Mouse (Mus musculus) ES-E14 (cell line): ENCODE data around the gene Patl1. TPM values are rescaled to one million over a fixed set of nuclear protein-coding genes. Genes with fewer than 3 reads are reported as not detected.

Experiments used
- DNase-seq: peaks from one replicate; pipeline ENCODE4 v3.0.0-alpha.2; 2013; ENCODE audit warnings: low read depth, low spot score
- H3K27ac ChIP-seq: 2 replicates; pipeline ENCODE4 v1.5.1; 2012; ENCODE audit warnings: low read depth, mild to moderate bottlenecking, low read length, moderate library complexity, mixed read lengths; ENCODE audit not compliant: poor library complexity, insufficient read depth, severe bottlenecking
- H3K36me3 ChIP-seq: 2 replicates; pipeline ENCODE4 v1.6.1; 2012; ENCODE audit warnings: mild to moderate bottlenecking, low read length, moderate library complexity, mixed read lengths; ENCODE audit not compliant: control insufficient read depth, poor library complexity, insufficient read depth, severe bottlenecking
- H3K4me1 ChIP-seq, 2 experiments: fragments of 150-350 bp in 1 of 2; sonication (generic) in 1 of 2; 2 replicates each; pipeline ENCODE4 v1.6.1; 2012; ENCODE audit warnings: low read length in 2 of 2, mild to moderate bottlenecking in 1 of 2, mixed read lengths in 1 of 2; ENCODE audit not compliant: control insufficient read depth in 2 of 2, insufficient read depth in 2 of 2, poor library complexity in 1 of 2
- H3K4me3 ChIP-seq, 2 experiments: fragments of 150-350 bp in 1 of 2; sonication (generic) in 1 of 2; 2 replicates each; pipeline ENCODE4 v1.5.1; 2012; ENCODE audit warnings: low read length in 2 of 2, low read depth in 1 of 2, mild to moderate bottlenecking in 1 of 2, mixed read lengths in 1 of 2; ENCODE audit not compliant: insufficient read depth in 1 of 2, poor library complexity in 1 of 2, severe bottlenecking in 1 of 2
- H3K9ac ChIP-seq: 2 replicates; pipeline ENCODE4 v1.6.1; 2012; ENCODE audit warnings: low read depth, mild to moderate bottlenecking, low read length, mixed read lengths; ENCODE audit not compliant: poor library complexity, insufficient read depth, severe bottlenecking
- H3K9me3 ChIP-seq: fragments of 150-350 bp; sonication (generic); 2 replicates; pipeline ENCODE4 v1.6.1; 2012; ENCODE audit warnings: low read depth, mild to moderate bottlenecking, low read length; ENCODE audit not compliant: control insufficient read depth, insufficient read depth
- CHD2 ChIP-seq: IDR thresholded peaks from 2 replicates; pipeline ENCODE4 v1.6.1; 2014; ENCODE audit warnings: mild to moderate bottlenecking, low read depth, low read length, inconsistent platforms
- HCFC1 ChIP-seq: IDR thresholded peaks from 2 replicates; pipeline ENCODE4 v1.6.1; 2012; ENCODE audit warnings: low read length, inconsistent platforms, borderline replicate concordance; ENCODE audit not compliant: insufficient read depth
- MAFK ChIP-seq: IDR thresholded peaks from 2 replicates; pipeline ENCODE4 v1.6.1; 2014; ENCODE audit warnings: mild to moderate bottlenecking, low read depth, low read length, inconsistent platforms; ENCODE audit not compliant: insufficient read depth
- ZC3H11A ChIP-seq: IDR thresholded peaks from 2 replicates; pipeline ENCODE4 v1.6.1; 2012; ENCODE audit warnings: low read depth, mild to moderate bottlenecking, inconsistent platforms, low read length, borderline replicate concordance
- ZNF384 ChIP-seq: IDR thresholded peaks from 2 replicates; pipeline ENCODE4 v1.6.1; 2012; ENCODE audit warnings: low read depth, low read length, inconsistent platforms
- in situ Hi-C, 2 experiments: fragments of 600-800 bp; cut with MboI; formaldehyde crosslinking; loops; one replicate each; pipeline ENCODE4 v1.15.1; 2025; ENCODE audit warnings: low sequenced_read_pairs in 2 of 2, inconsistent platforms in 1 of 2; ENCODE audit not compliant: unreplicated experiment in 2 of 2
- total RNA-seq: library from RNA; depleted of rRNA; stranded (reverse); fragments of 300-350 nt; gene quantifications from 2 replicates; pipeline ENCODE4 v1.2.3, GENCODE M21; 2012; rRNA removed

The Patl1 gene
- total RNA-seq, 1 experiment = 10.7 TPM

- Histone ChIP-seq H3K9ac (no peak overlapping the region), H3K36me3 (peaks cover 23% of the 10 kb centered on the region), H3K4me1 (peaks cover 0 to 5% of the 10 kb centered on the region in 2 experiments; a peak in 1 of 4 replicates), H3K27ac (no peak overlapping the region), H3K9me3 (no peaks in the 10 kb centered on the region), H3K4me3 (no peak overlapping the region)
- in situ Hi-C loops = loop anchor here in 1 of 2 experiments (25.0 kb wide), 1 partner anchor 1380 kb away; the partner anchor contains the start of genes Ddb1 and Tkfc
- DNase-seq = no peak
- TF ChIP-seq HCFC1 (no peak), CHD2 (no peak), MAFK (no peak), ZNF384 (no peak), ZC3H11A (no peak)
These were observed 79.8 kb downstream of the Patl1 start for GRCm38 (mm10) chr19:11992034-11992433.

GRCm38 (mm10) chr19:11992441-11993029 is 80.3 kb downstream of the Patl1 start:
- Histone ChIP-seq H3K9ac (no peak overlapping the region), H3K9me3 (no peaks in the 10 kb centered on the region), H3K4me3 (no peak overlapping the region), H3K27ac (no peak overlapping the region), H3K4me1 (peaks cover 0 to 5% of the 10 kb centered on the region in 2 experiments; a peak in 1 of 4 replicates), H3K36me3 (peaks cover 23% of the 10 kb centered on the region)
- TF ChIP-seq ZC3H11A = no peak
- no peak for TF ChIP-seq CHD2
- no peak for DNase-seq
- in situ Hi-C loops = loop anchor here in 1 of 2 experiments (25.0 kb wide), 1 partner anchor 1380 kb away; the partner anchor contains the start of genes Ddb1 and Tkfc

Other genes starting within 250 kb of the Patl1 start
- not detected in 2 replicates for gene Oosp1, start 221.2 kb upstream of the Patl1 start, total RNA-seq
- not detected in 2 replicates for gene Oosp3, start 215.3 kb upstream of the Patl1 start, total RNA-seq
- not detected in 2 replicates for gene Gif, start 164.8 kb upstream of the Patl1 start, total RNA-seq
- 31.9 and 36.0 TPM in 2 replicates for gene Mrpl16, start 142.0 kb upstream of the Patl1 start, total RNA-seq
- 21.6 and 34.3 TPM in 2 replicates for gene Stx3, start 93.0 kb upstream of the Patl1 start, total RNA-seq
- gene Olfr1417, start 73.2 kb upstream of the Patl1 start, total RNA-seq = not detected in 2 replicates
- gene Olfr1418, start 51.3 kb upstream of the Patl1 start, total RNA-seq = not detected in 2 replicates
- gene Olfr1419, start 37.3 kb upstream of the Patl1 start, total RNA-seq = not detected in 2 replicates
- not detected in 2 replicates for gene Olfr1420, start 25.8 kb upstream of the Patl1 start, total RNA-seq
- 15.8 and 18.5 TPM in 2 replicates for gene Osbp, start 53.5 kb downstream of the Patl1 start, total RNA-seq
- 0.11 and 0.27 TPM in 2 replicates for gene Olfr1423, start 128.9 kb downstream of the Patl1 start, total RNA-seq
- gene Olfr1424, start 150.3 kb downstream of the Patl1 start, total RNA-seq = not detected in 2 replicates
- 0.21 TPM in 1 of 2 replicates, not detected in the other for gene Olfr1425, start 165.3 kb downstream of the Patl1 start, total RNA-seq
- gene Olfr1426, start 179.6 kb downstream of the Patl1 start, total RNA-seq = not detected in 2 replicates
- 0.18 TPM in 1 of 2 replicates, not detected in the other for gene Olfr1427, start 190.9 kb downstream of the Patl1 start, total RNA-seq
- not detected in 2 replicates for gene Olfr1428, start 203.5 kb downstream of the Patl1 start, total RNA-seq
- not detected in 2 replicates for gene Olfr76, start 210.8 kb downstream of the Patl1 start, total RNA-seq